Mouse (Mus musculus) cerebellum, adult 2 months (tissue): Measurements from ENCODE around the gene Recql5.

ENCODE experiments used
- CTCF ChIP-seq: fragments of 200-500 bp; IDR thresholded peaks from 2 replicates; pipeline ENCODE4 v1.5.1; 2011; ENCODE audit warnings: low read depth, mild to moderate bottlenecking, control low read depth, low read length, moderate library complexity, borderline replicate concordance; ENCODE audit not compliant: insufficient read depth
- POLR2A ChIP-seq: fragments of 200-500 bp; IDR thresholded peaks from 2 replicates; pipeline ENCODE4 v1.6.1; 2011; ENCODE audit warnings: low read length, control low read depth, borderline replicate concordance; ENCODE audit not compliant: insufficient read depth

DNA sequence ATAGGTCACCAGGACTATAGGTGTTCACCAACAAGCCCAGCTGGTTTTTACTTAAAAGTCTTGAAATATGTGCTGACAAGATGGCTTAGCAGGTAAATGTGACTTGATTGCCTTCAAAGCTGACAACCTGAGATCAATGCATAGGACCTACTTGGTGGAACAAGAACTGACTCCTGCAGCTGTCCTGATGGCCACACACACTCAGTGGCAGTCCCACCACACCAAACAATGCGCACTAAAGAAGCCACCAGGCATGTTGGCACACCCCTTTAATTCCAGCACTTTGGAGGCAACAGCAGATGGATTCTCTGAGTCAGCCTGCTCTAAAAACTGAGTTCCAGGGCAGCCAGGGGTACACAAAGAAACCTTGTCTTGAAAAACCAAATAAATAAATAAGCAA, 11.3 kb downstream of the Recql5 start:
- no peak for TF ChIP-seq CTCF
- TF ChIP-seq POLR2A: no peak
